Mouse (Mus musculus): ENCODE measurements at regions not wholly inside any gene's neighbourhood (a gene's known extent, or its start where the extent isn't known, plus 50 kb on each side); places are given as distances from the start of the nearest gene placed in this dataset.

DNA sequence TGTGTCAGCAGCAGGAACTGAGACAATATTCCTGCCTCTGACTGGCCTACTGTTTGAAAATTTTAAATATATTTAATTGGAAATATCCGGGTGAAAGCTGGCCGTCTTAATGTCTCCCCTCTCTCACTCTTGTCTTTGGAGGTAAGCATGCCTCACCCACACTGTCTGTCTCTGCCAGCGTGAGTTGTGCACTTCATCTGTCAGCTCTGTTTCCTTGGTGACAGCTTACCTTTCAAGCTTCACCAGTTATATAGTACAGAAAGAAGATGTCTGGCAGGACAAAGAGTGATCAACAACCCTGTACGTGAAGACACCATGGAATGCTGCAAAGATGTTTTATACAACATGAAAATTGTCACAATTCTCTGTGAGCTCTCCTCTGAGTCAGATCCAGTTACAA, 155.3 kb downstream of the Ibtk start:
- WGBS (ENCODE audit: insufficient replicate concordance) = 68% methylated on average over 4 of the region's 4 CpGs
- Histone ChIP-seq H3K27ac (ENCODE audit: low read length) (no peak overlapping the region), H3K4me2 (ENCODE audit: low read depth, low read length) (no peak overlapping the region), H3K4me3 (ENCODE audit: low read depth, low read length) (no peak overlapping the region), H3K27me3 (ENCODE audit: control insufficient read depth, insufficient read depth, low read depth, low read length) (no peaks in the 10 kb centered on the region), H3K9ac (ENCODE audit: low read depth, low read length) (no peak overlapping the region), H3K36me3 (ENCODE audit: control insufficient read depth, insufficient read depth) (no peaks in the 10 kb centered on the region), H3K9me3 (replicated peaks; ENCODE audit: control insufficient read depth, low read length) (no peaks in the 10 kb centered on the region), H3K4me1 (ENCODE audit: control insufficient read depth, low read depth, low read length) (no peaks in the 10 kb centered on the region)
- no peak for ATAC-seq (ENCODE audit: low read depth)

DNA sequence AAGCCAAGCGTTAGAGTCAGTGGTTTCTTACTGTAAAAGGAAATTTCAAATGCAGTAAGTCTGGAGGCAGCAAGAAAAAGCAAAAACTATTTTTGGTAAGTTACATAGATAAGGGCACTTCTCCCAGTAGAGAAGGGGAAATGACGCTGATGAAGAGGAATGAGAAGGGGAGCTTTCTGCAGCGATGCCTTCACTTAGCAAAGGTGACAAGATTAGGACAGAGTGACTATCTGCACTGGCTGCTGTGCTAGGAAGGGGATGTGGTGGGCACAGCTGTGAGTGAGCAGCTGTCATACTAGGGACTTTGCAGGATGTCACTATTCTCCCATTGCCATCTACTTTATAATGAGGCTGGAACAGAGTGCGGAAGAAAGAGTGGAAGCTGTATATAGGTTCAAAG, 156.5 kb downstream of the Ibtk start:
- no peak overlapping the region for H3K9ac ChIP-seq (ENCODE audit: low read depth, low read length)
- H3K4me2 ChIP-seq (ENCODE audit: low read depth, low read length) = no peak overlapping the region
- no peaks in the 10 kb centered on the region for H3K27me3 ChIP-seq (ENCODE audit: control insufficient read depth, insufficient read depth, low read depth, low read length)
- H3K9me3 ChIP-seq (replicated peaks; ENCODE audit: control insufficient read depth, low read length) = no peaks in the 10 kb centered on the region
- no peak overlapping the region for H3K4me3 ChIP-seq (ENCODE audit: low read depth, low read length)
- no peaks in the 10 kb centered on the region for H3K36me3 ChIP-seq (ENCODE audit: control insufficient read depth, insufficient read depth)
- 26% methylated on average over 4 of the region's 4 CpGs for WGBS (ENCODE audit: insufficient replicate concordance)
- no peak overlapping the region for H3K27ac ChIP-seq (ENCODE audit: low read length)
- H3K4me1 ChIP-seq (ENCODE audit: control insufficient read depth, low read depth, low read length) = no peaks in the 10 kb centered on the region
- ATAC-seq (ENCODE audit: low read depth) = no peak; the same call in 1 of the 2 replicates

DNA sequence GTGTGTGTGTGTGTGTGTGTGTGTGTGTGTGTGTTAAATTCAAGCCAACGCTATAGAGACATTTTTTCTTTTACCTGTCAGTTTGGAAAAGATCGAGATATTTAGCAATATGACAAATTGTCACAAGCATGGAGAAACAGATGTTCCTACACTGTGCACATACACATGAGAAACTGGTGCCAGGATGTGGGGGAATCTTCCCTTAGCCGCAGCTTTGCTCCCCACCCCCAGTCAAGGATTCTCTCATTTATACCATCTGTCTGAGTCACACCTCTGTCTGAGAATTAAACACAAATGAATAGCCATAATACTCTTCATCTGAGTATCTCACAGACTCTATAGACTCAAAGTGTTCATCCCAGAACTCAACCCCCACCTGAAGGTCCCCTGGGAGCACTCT, 159.9 kb downstream of the Ibtk start:
- Histone ChIP-seq H3K9ac (ENCODE audit: low read depth, low read length) (no peak overlapping the region), H3K27ac (ENCODE audit: low read length) (no peak overlapping the region), H3K4me2 (ENCODE audit: low read depth, low read length) (no peak overlapping the region), H3K9me3 (replicated peaks; ENCODE audit: control insufficient read depth, low read length) (no peaks in the 10 kb centered on the region), H3K4me1 (ENCODE audit: control insufficient read depth, low read depth, low read length) (no peaks in the 10 kb centered on the region), H3K27me3 (ENCODE audit: control insufficient read depth, insufficient read depth, low read depth, low read length) (no peaks in the 10 kb centered on the region), H3K4me3 (ENCODE audit: low read depth, low read length) (no peak overlapping the region), H3K36me3 (ENCODE audit: control insufficient read depth, insufficient read depth) (no peaks in the 10 kb centered on the region)
- ATAC-seq (ENCODE audit: low read depth) = no peak
- 42% methylated on average over 3 of the region's 3 CpGs for WGBS (ENCODE audit: insufficient replicate concordance)

DNA sequence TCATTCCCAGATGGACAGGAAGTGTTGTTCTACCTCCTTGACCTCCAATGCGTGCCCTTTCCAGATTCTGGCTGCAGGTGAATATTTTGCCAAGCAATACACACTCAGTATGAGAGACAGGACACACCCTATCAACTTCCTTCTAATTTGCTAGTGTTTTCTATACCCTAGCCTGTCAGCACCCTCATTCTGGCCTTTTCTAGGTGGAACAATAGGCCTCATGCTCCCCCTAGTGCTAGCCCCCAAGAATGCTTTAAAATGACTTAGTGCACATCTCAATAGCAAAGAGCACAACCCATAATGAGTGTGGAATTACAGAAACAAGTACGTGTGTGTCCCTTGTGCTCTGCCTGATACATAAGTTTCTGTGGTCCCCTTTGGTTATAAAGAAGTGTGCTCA, 161.1 kb downstream of the Ibtk start:
- no peak overlapping the region for H3K27ac ChIP-seq (ENCODE audit: low read length)
- no peaks in the 10 kb centered on the region for H3K9me3 ChIP-seq (replicated peaks; ENCODE audit: control insufficient read depth, low read length)
- WGBS (ENCODE audit: insufficient replicate concordance) = 36% methylated on average over 2 of the region's 2 CpGs
- no peak overlapping the region for H3K4me3 ChIP-seq (ENCODE audit: low read depth, low read length)
- no peaks in the 10 kb centered on the region for H3K27me3 ChIP-seq (ENCODE audit: control insufficient read depth, insufficient read depth, low read depth, low read length)
- no peaks in the 10 kb centered on the region for H3K36me3 ChIP-seq (ENCODE audit: control insufficient read depth, insufficient read depth)
- ATAC-seq (ENCODE audit: low read depth) = peak; percentile 32; the same call in 1 of the 2 replicates
- no peak overlapping the region for H3K9ac ChIP-seq (ENCODE audit: low read depth, low read length)
- H3K4me2 ChIP-seq (ENCODE audit: low read depth, low read length) = no peak overlapping the region
- H3K4me1 ChIP-seq (ENCODE audit: control insufficient read depth, low read depth, low read length) = no peaks in the 10 kb centered on the region

DNA sequence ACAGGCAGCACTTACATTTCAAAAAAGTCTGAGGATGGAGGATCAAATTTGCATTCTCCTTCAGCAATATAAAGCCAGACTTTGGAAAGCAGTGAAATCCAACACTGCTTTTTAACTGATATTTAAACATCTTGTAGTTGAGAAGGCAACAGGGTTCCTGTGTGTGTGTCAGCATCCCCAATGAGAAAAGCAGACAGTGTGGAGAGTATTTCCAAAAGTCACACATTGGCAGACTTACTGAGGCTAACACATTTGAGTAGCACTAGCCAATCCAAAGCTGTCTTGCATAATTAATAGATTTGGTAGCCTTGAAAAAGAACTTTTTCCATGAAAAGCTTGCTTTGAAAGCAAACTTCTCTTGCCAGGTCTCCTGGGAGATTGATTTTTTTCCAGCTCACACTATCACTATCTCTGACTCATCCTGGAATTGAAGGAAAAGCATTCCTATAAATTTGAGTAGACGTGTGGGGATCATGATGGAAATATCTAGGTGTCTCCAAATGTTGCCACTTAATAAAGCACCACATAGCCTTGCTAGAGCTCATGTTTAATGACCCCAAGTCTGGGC, 168.0 kb downstream of the Ibtk start:
- no peak overlapping the region for H3K4me2 ChIP-seq (ENCODE audit: low read depth, low read length)
- H3K27me3 ChIP-seq (ENCODE audit: control insufficient read depth, insufficient read depth, low read depth, low read length) = no peaks in the 10 kb centered on the region
- WGBS (ENCODE audit: insufficient replicate concordance) = 32% methylated on average over 1 of the region's 1 CpGs
- H3K4me1 ChIP-seq (ENCODE audit: control insufficient read depth, low read depth, low read length) = no peaks in the 10 kb centered on the region
- H3K9ac ChIP-seq (ENCODE audit: low read depth, low read length) = no peak overlapping the region
- no peak overlapping the region for H3K4me3 ChIP-seq (ENCODE audit: low read depth, low read length)
- ATAC-seq (ENCODE audit: low read depth) = no peak
- no peak overlapping the region for H3K27ac ChIP-seq (ENCODE audit: low read length)
- H3K36me3 ChIP-seq (ENCODE audit: control insufficient read depth, insufficient read depth) = no peaks in the 10 kb centered on the region
- H3K9me3 ChIP-seq (replicated peaks; ENCODE audit: control insufficient read depth, low read length) = no peaks in the 10 kb centered on the region

DNA sequence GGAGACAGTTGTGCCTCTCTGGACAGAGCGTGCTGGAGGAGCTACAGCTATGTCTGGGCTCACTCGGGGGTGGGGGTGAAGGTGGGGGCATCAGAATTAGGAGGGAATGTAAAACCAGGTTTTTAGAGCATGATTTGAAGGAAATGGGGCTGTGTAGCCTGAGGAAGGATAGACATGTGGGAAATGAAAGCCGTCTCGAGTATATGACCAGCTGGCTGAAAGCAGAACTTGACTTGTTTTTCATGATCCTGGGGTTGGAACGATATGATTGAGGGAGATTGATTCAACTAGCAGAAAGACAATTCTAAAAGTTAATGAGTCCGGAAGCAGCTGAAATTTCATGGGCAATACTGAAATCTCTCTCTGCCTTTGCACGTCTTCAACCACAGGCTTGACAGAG, 171.3 kb downstream of the Ibtk start:
- Histone ChIP-seq H3K9ac (ENCODE audit: low read depth, low read length) (no peak overlapping the region), H3K4me2 (ENCODE audit: low read depth, low read length) (no peak overlapping the region), H3K4me1 (ENCODE audit: control insufficient read depth, low read depth, low read length) (no peaks in the 10 kb centered on the region), H3K9me3 (replicated peaks; ENCODE audit: control insufficient read depth, low read length) (no peaks in the 10 kb centered on the region), H3K36me3 (ENCODE audit: control insufficient read depth, insufficient read depth) (no peaks in the 10 kb centered on the region), H3K27me3 (ENCODE audit: control insufficient read depth, insufficient read depth, low read depth, low read length) (no peaks in the 10 kb centered on the region), H3K27ac (ENCODE audit: low read length) (no peak overlapping the region), H3K4me3 (ENCODE audit: low read depth, low read length) (no peak overlapping the region)
- 64% methylated on average over 7 of the region's 7 CpGs for WGBS (ENCODE audit: insufficient replicate concordance)
- ATAC-seq (ENCODE audit: low read depth) = no peak

DNA sequence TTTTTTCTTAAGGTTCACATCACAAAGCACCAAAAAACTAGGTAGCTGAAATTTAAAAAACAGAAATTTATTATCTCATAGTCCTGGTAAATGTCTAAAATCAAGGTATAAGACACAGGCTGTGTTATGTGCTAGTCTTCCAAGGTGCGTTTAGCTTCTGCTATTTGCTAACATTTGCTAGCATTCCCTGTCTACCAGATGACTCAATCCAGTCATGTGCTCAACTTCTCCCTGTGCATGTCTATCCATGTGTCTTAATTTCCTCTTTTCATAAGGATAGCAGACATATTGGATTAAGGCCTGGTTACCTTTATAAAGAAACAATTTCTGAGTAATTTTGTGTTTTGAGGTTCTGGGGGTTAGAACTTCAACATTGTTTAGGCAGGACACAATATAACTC, 171.8 kb downstream of the Ibtk start:
- Histone ChIP-seq H3K27me3 (ENCODE audit: control insufficient read depth, insufficient read depth, low read depth, low read length) (no peaks in the 10 kb centered on the region), H3K4me2 (ENCODE audit: low read depth, low read length) (no peak overlapping the region), H3K9me3 (replicated peaks; ENCODE audit: control insufficient read depth, low read length) (no peaks in the 10 kb centered on the region), H3K4me1 (ENCODE audit: control insufficient read depth, low read depth, low read length) (no peaks in the 10 kb centered on the region), H3K27ac (ENCODE audit: low read length) (no peak overlapping the region), H3K4me3 (ENCODE audit: low read depth, low read length) (no peak overlapping the region), H3K36me3 (ENCODE audit: control insufficient read depth, insufficient read depth) (no peaks in the 10 kb centered on the region), H3K9ac (ENCODE audit: low read depth, low read length) (no peak overlapping the region)
- 66% methylated on average over 1 of the region's 1 CpGs for WGBS (ENCODE audit: insufficient replicate concordance)
- ATAC-seq (ENCODE audit: low read depth) = no peak

DNA sequence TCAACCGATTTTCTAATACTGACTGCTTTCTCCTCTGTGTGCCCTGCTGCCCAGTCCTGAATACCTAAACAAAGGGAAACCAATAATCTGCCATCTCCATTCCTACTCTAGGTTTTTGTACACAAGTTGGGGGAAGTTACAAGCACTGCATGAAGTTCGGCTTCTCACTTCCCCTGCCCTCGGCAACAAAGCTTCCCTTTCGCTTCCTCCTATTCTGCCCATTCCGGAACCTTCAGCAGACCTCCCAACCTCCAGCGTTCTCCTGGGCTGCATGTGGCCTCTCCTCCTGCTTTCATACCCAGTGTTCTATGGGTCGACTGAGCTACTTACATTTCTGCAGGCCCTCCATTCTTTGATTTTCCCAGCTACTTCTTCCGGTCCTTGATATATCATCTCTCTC, 180.3 kb downstream of the Ibtk start:
- no peaks in the 10 kb centered on the region for H3K4me1 ChIP-seq (ENCODE audit: control insufficient read depth, low read depth, low read length)
- no peaks in the 10 kb centered on the region for H3K27me3 ChIP-seq (ENCODE audit: control insufficient read depth, insufficient read depth, low read depth, low read length)
- H3K36me3 ChIP-seq (ENCODE audit: control insufficient read depth, insufficient read depth) = no peaks in the 10 kb centered on the region
- ATAC-seq (ENCODE audit: low read depth) = peak; percentile 27; the same call in 1 of the 2 replicates
- H3K4me2 ChIP-seq (ENCODE audit: low read depth, low read length) = no peak overlapping the region
- WGBS (ENCODE audit: insufficient replicate concordance) = 40% methylated on average over 8 of the region's 8 CpGs
- no peak overlapping the region for H3K4me3 ChIP-seq (ENCODE audit: low read depth, low read length)
- no peaks in the 10 kb centered on the region for H3K9me3 ChIP-seq (replicated peaks; ENCODE audit: control insufficient read depth, low read length)
- H3K27ac ChIP-seq (ENCODE audit: low read length) = no peak overlapping the region
- no peak overlapping the region for H3K9ac ChIP-seq (ENCODE audit: low read depth, low read length)

DNA sequence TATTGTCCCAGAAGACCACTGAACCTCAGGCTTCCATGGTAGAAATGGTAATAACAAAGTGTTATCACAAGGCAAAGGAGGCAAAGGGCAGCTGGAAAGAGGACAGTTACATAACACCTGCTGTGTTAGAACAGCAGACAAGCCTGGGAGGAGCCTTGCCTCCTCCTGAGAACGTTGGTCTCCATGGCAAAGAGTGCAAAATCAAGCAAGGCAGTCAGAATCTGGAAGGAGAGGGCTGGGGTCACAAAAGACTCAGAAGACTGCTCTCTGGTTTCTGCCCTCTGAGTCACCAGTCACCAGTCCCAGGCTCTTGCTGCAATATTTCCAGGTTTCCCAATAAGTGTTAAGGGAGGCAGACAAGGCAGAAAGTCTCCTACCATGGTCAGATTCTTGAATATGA, 197.3 kb downstream of the Ibtk start:
- no peak for ATAC-seq (ENCODE audit: low read depth)
- no peaks in the 10 kb centered on the region for H3K27me3 ChIP-seq (ENCODE audit: control insufficient read depth, insufficient read depth, low read depth, low read length)
- H3K36me3 ChIP-seq (ENCODE audit: control insufficient read depth, insufficient read depth) = no peaks in the 10 kb centered on the region
- no peak overlapping the region for H3K4me2 ChIP-seq (ENCODE audit: low read depth, low read length)
- no peak overlapping the region for H3K27ac ChIP-seq (ENCODE audit: low read length)
- no peak overlapping the region for H3K4me3 ChIP-seq (ENCODE audit: low read depth, low read length)
- 12% methylated on average over 1 of the region's 1 CpGs for WGBS (ENCODE audit: insufficient replicate concordance)
- H3K9ac ChIP-seq (ENCODE audit: low read depth, low read length) = no peak overlapping the region
- no peaks in the 10 kb centered on the region for H3K9me3 ChIP-seq (replicated peaks; ENCODE audit: control insufficient read depth, low read length)
- no peaks in the 10 kb centered on the region for H3K4me1 ChIP-seq (ENCODE audit: control insufficient read depth, low read depth, low read length)

Data from liver, embryonic 16.5 days (tissue).